Mouse (Mus musculus) left cerebral cortex, adult 6 months (tissue): ENCODE results near the gene Cplane1. TPM values are rescaled to one million over a fixed set of nuclear protein-coding genes. Genes with fewer than 3 reads are reported as not detected.

Source experiments
- long read RNA-seq, 2 experiments: library from polyadenylated mRNA; unstranded; transcript quantifications; one replicate each; pipeline ENCODE4 v2.0.0; 2019 to 2020
- polyA plus RNA-seq: library from polyadenylated mRNA; unstranded; fragments of <200 nt; fragmentation: Nextera tagmentation; gene quantifications from 2 replicates; pipeline ENCODE4 v1.2.3, GENCODE M21; 2021

Gene Cplane1
- polyA plus RNA-seq: 1.3 and 1.9 TPM in 2 replicates
- long read RNA-seq, experiment 1, partial matches to known transcripts: 18 of 32 reads
- long read RNA-seq, experiment 1, other reads (novel, unspliced or antisense): 14 of 32 reads
- long read RNA-seq, experiment 2, partial matches to known transcripts: 7 of 8 reads
- long read RNA-seq, experiment 2, other reads (novel, unspliced or antisense): 1 of 8 reads

DNA sequence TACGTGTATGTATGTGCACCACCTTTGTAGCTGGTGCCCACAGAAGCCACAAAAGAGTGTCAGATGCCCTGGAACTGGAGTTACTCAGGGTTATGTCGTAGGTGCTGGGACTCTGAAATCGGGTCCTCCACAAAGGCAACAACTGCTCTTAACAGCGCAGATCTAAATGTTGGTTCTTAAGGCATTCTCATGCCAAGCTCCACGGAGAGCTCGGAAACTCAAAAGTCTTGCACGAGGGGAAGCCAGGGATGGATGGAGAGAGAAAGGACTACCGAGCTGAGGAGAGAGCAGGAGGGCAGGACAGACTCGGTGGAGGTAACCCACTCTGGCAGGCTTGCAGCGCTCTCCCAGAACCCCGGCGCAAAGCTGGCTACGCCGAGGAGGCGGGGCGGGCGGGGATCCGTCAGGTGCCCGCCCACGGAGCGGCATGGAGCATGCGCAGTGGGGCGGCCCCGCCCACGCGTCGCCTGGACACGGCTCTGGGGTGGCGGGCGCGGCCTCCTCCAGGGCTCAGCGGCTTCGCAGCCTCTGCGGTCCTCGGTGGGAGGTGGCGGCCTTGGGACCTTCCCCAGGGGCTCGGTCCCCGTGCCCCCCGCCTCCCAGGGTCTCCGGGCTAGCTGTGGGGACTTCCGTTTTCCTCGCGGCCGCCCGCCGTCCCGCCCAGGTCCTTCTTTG is at the start of gene Cplane1:
Cplane1 (plus strand) TSS at position 516 of the 675 bp plus-strand sequence.

Other genes with a start within 250 kb of the Cplane1 start
- 47.4 and 53.5 TPM in 2 replicates for gene Wdr70, start 69.9 kb upstream of the Cplane1 start, polyA plus RNA-seq
- 1.5 TPM in 2 replicates for gene Nup155, start 59.8 kb upstream of the Cplane1 start, polyA plus RNA-seq